Mouse (Mus musculus): ENCODE data around the gene Als2. TPM values are rescaled to one million over a fixed set of nuclear protein-coding genes. Genes with fewer than 3 reads are reported as not detected.

The Als2 gene
- polyA plus RNA-seq, 1 experiment from 2014 or later = 13.5 TPM

DNA sequence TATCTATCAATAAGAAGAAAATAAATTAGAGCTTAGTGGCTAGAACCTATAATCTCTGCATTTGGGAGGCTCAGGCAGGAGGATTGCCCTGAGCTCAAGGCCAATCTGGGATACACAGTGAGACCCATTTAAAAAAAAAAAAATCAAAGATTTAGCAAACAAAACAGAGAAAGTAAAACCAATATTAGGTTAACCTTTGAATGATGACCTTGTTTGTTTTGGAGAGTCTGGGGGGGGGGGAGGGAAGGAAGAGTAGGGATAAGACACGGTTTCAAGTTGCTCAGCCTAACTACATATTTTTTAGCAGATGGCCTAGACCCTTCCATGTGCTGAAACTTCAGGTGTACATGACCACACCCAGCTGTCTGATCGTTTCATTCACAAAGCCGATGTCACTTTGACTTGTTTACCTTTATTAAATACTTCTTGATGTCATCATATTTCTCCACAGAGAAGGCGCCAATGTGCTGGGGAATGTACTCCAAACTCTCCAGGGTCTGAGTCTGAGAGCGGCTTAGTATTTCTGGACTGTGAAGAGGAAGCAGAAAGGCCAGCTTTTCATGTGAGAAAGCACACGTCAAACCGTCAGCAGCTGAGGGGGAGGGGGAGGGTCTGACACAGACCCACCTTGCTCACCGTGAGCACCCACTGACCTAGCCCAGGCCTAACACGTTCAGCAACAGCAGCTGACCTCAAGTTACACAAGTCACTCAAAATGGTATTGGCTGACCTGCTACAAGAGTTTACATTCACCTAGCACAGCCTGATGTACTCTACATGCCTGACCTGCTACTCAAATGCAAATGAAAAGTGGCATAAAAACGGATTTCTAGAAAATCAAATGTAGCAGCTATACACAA is 62.3 kb downstream of the Als2 start:
- Histone ChIP-seq H3K9me3 (ENCODE audit: low read depth, low read length) (no peaks in the 10 kb centered on the region), H3K4me1 (ENCODE audit: insufficient read depth) (no peaks in the 10 kb centered on the region), H3K27ac (ENCODE audit: low read depth) (no peak overlapping the region), H3K4me3 (ENCODE audit: low read depth, low read length) (no peak overlapping the region), H3K36me3 (ENCODE audit: insufficient read depth) (peaks cover 35% of the 10 kb centered on the region), H3K27me3 (ENCODE audit: insufficient read depth, low read length) (no peaks in the 10 kb centered on the region), H3K4me2 (no peak overlapping the region), H3K9ac (no peak overlapping the region)
- WGBS = 48% methylated on average over 10 of the region's 10 CpGs
- no peak for TF ChIP-seq CTCF (IDR thresholded peaks at IDR 0.05; ENCODE audit: low read depth)
- DNase-seq = no peak
- no peak for ATAC-seq (ENCODE audit: insufficient read depth)

DNA sequence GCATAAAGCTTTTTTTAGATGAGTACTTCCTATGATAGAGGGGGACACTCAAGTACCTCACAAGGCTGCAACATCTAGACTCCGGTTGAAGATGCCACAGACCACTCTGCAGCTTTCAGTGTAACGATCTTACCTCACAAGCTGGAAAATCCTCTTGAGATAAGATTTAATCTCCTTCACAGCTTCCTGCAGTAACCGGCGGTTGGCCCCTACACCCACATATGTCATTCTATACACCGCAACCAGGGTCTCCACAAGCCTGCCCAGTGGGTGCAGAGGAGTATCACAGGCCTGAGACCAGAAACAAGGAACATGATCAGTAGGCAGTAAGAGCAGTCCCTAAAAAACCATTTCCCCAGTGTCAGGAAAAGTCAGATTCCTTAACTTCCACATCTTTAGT is 64.0 kb downstream of the Als2 start:
- no peak for ATAC-seq (ENCODE audit: insufficient read depth)
- no peak for DNase-seq
- Histone ChIP-seq H3K4me1 (ENCODE audit: insufficient read depth) (no peaks in the 10 kb centered on the region), H3K27ac (ENCODE audit: low read depth) (no peak overlapping the region), H3K36me3 (ENCODE audit: insufficient read depth) (peaks cover 30% of the 10 kb centered on the region), H3K9ac (no peak overlapping the region), H3K27me3 (ENCODE audit: insufficient read depth, low read length) (no peaks in the 10 kb centered on the region), H3K9me3 (ENCODE audit: low read depth, low read length) (no peaks in the 10 kb centered on the region), H3K4me3 (ENCODE audit: low read depth, low read length) (no peak overlapping the region), H3K4me2 (no peak overlapping the region)
- 64% methylated on average over 5 of the region's 5 CpGs for WGBS
- no peak for TF ChIP-seq CTCF (IDR thresholded peaks at IDR 0.05; ENCODE audit: low read depth)

DNA sequence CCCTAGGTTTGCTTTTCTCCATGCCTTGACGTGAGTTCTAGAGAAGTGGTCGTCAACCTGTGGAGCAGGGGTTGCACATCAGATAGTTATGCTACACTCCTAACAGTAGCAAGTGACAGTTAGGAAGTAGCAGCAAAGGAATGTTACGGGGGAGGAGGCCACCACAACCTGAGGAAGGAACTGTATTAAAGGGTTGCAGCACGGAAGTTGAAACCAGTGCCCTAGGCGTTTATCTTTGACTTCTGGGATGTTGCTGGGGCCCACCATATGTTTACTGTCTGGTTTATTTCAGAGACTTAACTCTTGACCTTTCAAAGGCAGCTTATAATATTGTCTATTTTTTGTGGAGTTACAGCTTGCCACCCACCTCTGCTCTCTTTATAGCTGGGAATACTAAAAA is 65.2 kb downstream of the Als2 start:
- no peak for TF ChIP-seq CTCF (IDR thresholded peaks at IDR 0.05; ENCODE audit: low read depth)
- Histone ChIP-seq H3K9me3 (ENCODE audit: low read depth, low read length) (no peaks in the 10 kb centered on the region), H3K9ac (no peak overlapping the region), H3K4me2 (no peak overlapping the region), H3K4me1 (ENCODE audit: insufficient read depth) (no peaks in the 10 kb centered on the region), H3K36me3 (ENCODE audit: insufficient read depth) (peaks cover 29% of the 10 kb centered on the region), H3K27me3 (ENCODE audit: insufficient read depth, low read length) (no peaks in the 10 kb centered on the region), H3K27ac (ENCODE audit: low read depth) (no peak overlapping the region), H3K4me3 (ENCODE audit: low read depth, low read length) (no peak overlapping the region)
- 51% methylated on average over 5 of the region's 5 CpGs for WGBS
- no peak for ATAC-seq (ENCODE audit: insufficient read depth)
- DNase-seq = no peak

DNA sequence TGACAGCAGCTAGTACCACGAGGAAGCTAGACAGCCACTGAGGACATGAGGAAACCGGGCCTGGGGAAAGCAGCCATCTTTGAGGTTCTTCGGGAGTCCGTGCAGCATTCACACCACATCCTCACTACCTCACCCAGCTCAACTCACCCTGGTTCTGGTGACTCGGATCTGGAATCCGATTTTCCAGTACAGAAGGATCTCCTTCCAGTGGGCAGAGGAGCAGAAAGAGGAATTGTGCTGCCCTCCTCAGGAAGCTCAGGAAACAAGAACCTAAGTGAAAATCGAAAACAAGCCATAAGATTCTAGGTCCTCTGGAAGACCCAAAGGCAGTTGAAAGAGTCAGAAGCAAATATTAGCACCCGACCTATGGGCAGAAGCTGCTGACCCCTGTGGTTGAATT is 66.7 kb downstream of the Als2 start:
- Histone ChIP-seq H3K27me3 (ENCODE audit: insufficient read depth, low read length) (no peaks in the 10 kb centered on the region), H3K4me1 (ENCODE audit: insufficient read depth) (no peaks in the 10 kb centered on the region), H3K9ac (no peak overlapping the region), H3K36me3 (ENCODE audit: insufficient read depth) (peaks cover 37% of the 10 kb centered on the region), H3K9me3 (ENCODE audit: low read depth, low read length) (no peaks in the 10 kb centered on the region), H3K4me2 (no peak overlapping the region), H3K4me3 (ENCODE audit: low read depth, low read length) (no peak overlapping the region), H3K27ac (ENCODE audit: low read depth) (no peak overlapping the region)
- no peak for DNase-seq
- no peak for ATAC-seq (ENCODE audit: insufficient read depth)
- WGBS = 80% methylated on average over 8 of the region's 8 CpGs
- no peak for TF ChIP-seq CTCF (IDR thresholded peaks at IDR 0.05; ENCODE audit: low read depth)

DNA sequence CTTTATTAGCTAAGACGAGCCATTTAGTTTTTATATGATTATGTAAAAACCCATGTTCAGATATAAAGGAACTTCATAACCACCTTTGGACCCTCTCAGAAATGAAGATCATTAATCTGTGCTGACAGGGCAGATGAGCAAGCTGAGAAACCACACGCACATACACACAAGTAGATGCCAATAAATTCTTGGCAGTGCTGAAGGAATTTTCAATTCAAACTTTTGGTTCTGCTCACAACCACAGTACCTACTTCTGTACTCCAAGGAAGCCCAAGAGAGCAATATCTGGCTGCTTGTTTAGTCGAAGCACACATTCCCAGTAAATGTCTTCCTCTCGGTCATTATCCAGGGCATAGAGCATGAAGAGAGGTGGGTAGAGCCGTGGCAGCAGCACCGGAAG is 67.4 kb downstream of the Als2 start:
- H3K27me3 ChIP-seq (ENCODE audit: insufficient read depth, low read length) = no peaks in the 10 kb centered on the region
- ATAC-seq (ENCODE audit: insufficient read depth) (no peak), DNase-seq (no peak)
- WGBS = 77% methylated on average over 6 of the region's 6 CpGs
- H3K4me3 ChIP-seq (ENCODE audit: low read depth, low read length) = no peak overlapping the region
- H3K9me3 ChIP-seq (ENCODE audit: low read depth, low read length) = no peaks in the 10 kb centered on the region
- peaks cover 32% of the 10 kb centered on the region for H3K36me3 ChIP-seq (ENCODE audit: insufficient read depth)
- H3K4me2 ChIP-seq = no peak overlapping the region
- H3K4me1 ChIP-seq (ENCODE audit: insufficient read depth) = no peaks in the 10 kb centered on the region
- no peak overlapping the region for H3K27ac ChIP-seq (ENCODE audit: low read depth)
- TF ChIP-seq CTCF (IDR thresholded peaks at IDR 0.05; ENCODE audit: low read depth) = no peak
- H3K9ac ChIP-seq = no peak overlapping the region

DNA sequence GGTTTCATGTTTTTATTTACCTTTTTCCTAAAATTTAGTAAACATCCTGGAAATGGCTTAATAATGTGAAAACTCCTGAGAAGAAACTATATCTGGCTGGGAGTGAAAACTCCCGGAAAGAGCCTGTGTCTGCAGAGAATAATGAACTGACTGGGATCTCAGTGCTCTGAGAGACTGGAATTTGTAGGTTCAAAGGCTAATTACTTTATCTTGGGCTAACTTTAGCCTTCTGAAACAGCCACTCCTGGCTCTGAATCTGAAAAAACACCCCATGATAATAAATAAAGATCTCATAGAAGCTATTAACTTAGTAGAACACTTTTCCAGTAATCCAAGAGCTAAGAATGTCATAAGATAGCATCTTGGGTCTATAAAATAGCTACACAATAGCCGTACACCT is 68.5 kb downstream of the Als2 start:
- H3K27ac ChIP-seq (ENCODE audit: low read depth) = no peak overlapping the region
- no peak for DNase-seq
- peaks cover 32% of the 10 kb centered on the region for H3K36me3 ChIP-seq (ENCODE audit: insufficient read depth)
- H3K4me3 ChIP-seq (ENCODE audit: low read depth, low read length) = no peak overlapping the region
- no peaks in the 10 kb centered on the region for H3K9me3 ChIP-seq (ENCODE audit: low read depth, low read length)
- no peaks in the 10 kb centered on the region for H3K4me1 ChIP-seq (ENCODE audit: insufficient read depth)
- H3K4me2 ChIP-seq = no peak overlapping the region
- no peaks in the 10 kb centered on the region for H3K27me3 ChIP-seq (ENCODE audit: insufficient read depth, low read length)
- TF ChIP-seq CTCF (IDR thresholded peaks at IDR 0.05; ENCODE audit: low read depth) = no peak
- no peak overlapping the region for H3K9ac ChIP-seq
- ATAC-seq (ENCODE audit: insufficient read depth) = no peak
- 38% methylated on average over 2 of the region's 2 CpGs for WGBS

DNA sequence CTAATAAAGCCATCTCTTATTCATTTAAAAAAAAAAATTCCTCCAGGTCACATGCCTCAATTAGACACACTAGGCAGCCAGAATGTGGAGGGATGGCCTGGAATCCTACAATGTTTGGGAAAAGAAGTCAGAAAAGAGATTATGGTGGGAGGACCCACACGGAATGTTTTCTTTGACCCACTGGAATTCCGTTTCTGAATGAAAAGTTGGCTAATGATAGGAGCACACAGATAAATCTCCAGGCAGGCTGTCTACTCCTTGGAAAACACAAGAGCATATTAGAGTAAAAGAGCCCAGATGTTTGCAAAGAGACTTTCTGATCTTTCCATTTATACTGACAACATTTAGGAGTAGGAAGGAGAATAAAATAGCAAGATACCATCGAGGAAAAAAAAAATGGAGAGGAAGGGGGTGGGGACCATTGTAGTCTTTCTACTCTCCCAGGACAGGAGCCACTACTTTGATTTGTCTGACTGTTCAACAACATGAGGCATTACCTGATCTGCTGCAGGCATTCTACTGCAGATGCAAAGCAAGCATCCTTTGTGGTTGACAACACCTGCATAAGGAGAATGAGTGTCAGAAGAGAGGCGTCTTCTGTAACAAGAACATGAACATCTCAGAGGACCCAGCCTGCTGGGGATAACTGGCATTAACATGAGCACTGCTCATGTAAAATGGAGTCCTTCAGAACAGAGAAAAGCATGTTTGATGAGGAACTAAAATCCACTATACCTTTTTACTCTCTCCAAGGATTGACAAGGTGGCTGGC is 69.2 kb downstream of the Als2 start:
- Histone ChIP-seq H3K4me3 (ENCODE audit: low read depth, low read length) (no peak overlapping the region), H3K4me1 (ENCODE audit: insufficient read depth) (no peaks in the 10 kb centered on the region), H3K27me3 (ENCODE audit: insufficient read depth, low read length) (no peaks in the 10 kb centered on the region), H3K27ac (ENCODE audit: low read depth) (no peak overlapping the region), H3K9me3 (ENCODE audit: low read depth, low read length) (no peaks in the 10 kb centered on the region), H3K4me2 (no peak overlapping the region), H3K36me3 (ENCODE audit: insufficient read depth) (peaks cover 33% of the 10 kb centered on the region), H3K9ac (no peak overlapping the region)
- ATAC-seq (ENCODE audit: insufficient read depth) = no peak
- no peak for DNase-seq
- 56% methylated on average over 4 of the region's 4 CpGs for WGBS
- no peak for TF ChIP-seq CTCF (IDR thresholded peaks at IDR 0.05; ENCODE audit: low read depth)

Data from lung, embryonic 14.5 days (tissue).